Mouse (Mus musculus) limb, embryonic 14.5 days (tissue): ENCODE results near the gene Pde5a. TPM values are rescaled to one million over a fixed set of nuclear protein-coding genes. Genes with fewer than 3 reads are reported as not detected.

Experiments
- ATAC-seq: fragments of 200-750 bp; cut with Nextera tagmentation; 2 replicates; pipeline ENCODE4 v1.8.0; 2017; ENCODE audit warnings: low read depth, moderate number of reproducible peaks, moderate TSS enrichment; ENCODE audit not compliant: low FRiP score
- DNase-seq: peaks from one replicate; pipeline ENCODE4 v3.0.0-alpha.2; 2015; ENCODE audit warnings: low spot score
- H3K27ac ChIP-seq: fragments of 300-500 bp; sonication (generic); replicated peaks from 2 replicates; pipeline ENCODE4 v1.5.1; 2014; ENCODE audit warnings: low read depth, mild to moderate bottlenecking, low read length, moderate library complexity, mixed read lengths
- H3K27me3 ChIP-seq: fragments of 300-500 bp; sonication (generic); 2 replicates; pipeline ENCODE4 v1.6.1; 2014; ENCODE audit warnings: low read length, mixed read lengths; ENCODE audit not compliant: control insufficient read depth, insufficient read depth
- H3K36me3 ChIP-seq: fragments of 300-500 bp; sonication (generic); 2 replicates; pipeline ENCODE4 v1.6.1; 2014; ENCODE audit warnings: mild to moderate bottlenecking, low read length, moderate library complexity, mixed read lengths; ENCODE audit not compliant: control insufficient read depth, insufficient read depth
- H3K4me1 ChIP-seq: fragments of 300-500 bp; sonication (generic); 2 replicates; pipeline ENCODE4 v1.6.1; 2014; ENCODE audit warnings: antibody characterized with exemption, low read length, mixed read lengths; ENCODE audit not compliant: control insufficient read depth, insufficient read depth
- H3K4me2 ChIP-seq: fragments of 300-500 bp; sonication (generic); replicated peaks from 2 replicates; pipeline ENCODE4 v1.6.1; 2014; ENCODE audit warnings: low read depth, mild to moderate bottlenecking, low read length, moderate library complexity; ENCODE audit not compliant: severe bottlenecking
- H3K4me3 ChIP-seq: fragments of 300-500 bp; sonication (generic); replicated peaks from 2 replicates; pipeline ENCODE4 v1.5.1; 2014; ENCODE audit warnings: low read length
- H3K9ac ChIP-seq: fragments of 300-500 bp; sonication (generic); 2 replicates; pipeline ENCODE4 v1.6.1; 2014; ENCODE audit warnings: mild to moderate bottlenecking, low read depth, low read length, moderate library complexity; ENCODE audit not compliant: severe bottlenecking
- H3K9me3 ChIP-seq: fragments of 300-500 bp; sonication (generic); 2 replicates; pipeline ENCODE4 v1.6.1; 2016; ENCODE audit warnings: low read length; ENCODE audit not compliant: control insufficient read depth
- POLR2A ChIP-seq: fragments of 200-500 bp; IDR thresholded peaks from 2 replicates; pipeline ENCODE4 v1.8.0; 2012; ENCODE audit warnings: inconsistent platforms, mild to moderate bottlenecking, moderate library complexity, borderline replicate concordance; ENCODE audit not compliant: insufficient read depth, insufficient read length; ENCODE audit errors: extremely low read depth
- WGBS: fragments of 180-500 bp; shearing (Covaris S2); extraction: QIAGEN DNeasy Blood & Tissue Kit; methylation state at CpG from one replicate; pipeline ENCODE4 v1.1.7; 2014; 5-methylcytosine and 5-hydroxymethylcytosine counted together
- polyA plus RNA-seq, 2 experiments: library from polyadenylated mRNA; depleted of rRNA in 1 of 2; stranded (reverse) in 1 of 2; unstranded in 1 of 2; fragments of >200 nt; fragmentation: Nextera tagmentation in 1 of 2; extraction: Ambion mirVana in 1 of 2; gene quantifications; 2 replicates each; pipeline versions ENCODE4 v1.2.1 to v1.2.3; 2012 to 2014

Pde5a gene
- polyA plus RNA-seq, 2 experiments: 4.9 to 6.2 TPM

GRCm38 (mm10) chr3:122807313-122807712, 78.6 kb downstream of the Pde5a start:
- Histone ChIP-seq H3K27ac (no peak overlapping the region), H3K4me3 (no peak overlapping the region), H3K36me3 (peaks cover 6% of the 10 kb centered on the region; the same call in 1 of the 2 replicates), H3K4me1 (no peaks in the 10 kb centered on the region), H3K9me3 (no peaks in the 10 kb centered on the region), H3K27me3 (no peaks in the 10 kb centered on the region), H3K4me2 (no peak overlapping the region), H3K9ac (no peak overlapping the region)
- DNase-seq: no peak
- no peak for TF ChIP-seq POLR2A
- no peak for ATAC-seq
- WGBS: 74% methylated on average over 8 of the region's 8 CpGs

GRCm38 (mm10) chr3:122810090-122810863, 81.5 kb downstream of the Pde5a start:
- Histone ChIP-seq H3K9me3 (no peaks in the 10 kb centered on the region), H3K36me3 (peaks cover 3% of the 10 kb centered on the region; the same call in 1 of the 2 replicates), H3K27me3 (no peaks in the 10 kb centered on the region), H3K4me1 (no peaks in the 10 kb centered on the region), H3K27ac (no peak overlapping the region), H3K4me3 (no peak overlapping the region), H3K4me2 (no peak overlapping the region), H3K9ac (no peak overlapping the region)
- ATAC-seq (no peak), DNase-seq (no peak)
- WGBS: 92% methylated on average over 2 of the region's 2 CpGs
- TF ChIP-seq POLR2A: no peak

GRCm38 (mm10) chr3:122810986-122811385, 82.2 kb downstream of the Pde5a start:
- no peak overlapping the region for H3K4me2 ChIP-seq
- H3K4me1 ChIP-seq: no peaks in the 10 kb centered on the region
- no peak for TF ChIP-seq POLR2A
- H3K9me3 ChIP-seq: no peaks in the 10 kb centered on the region
- ATAC-seq: no peak
- H3K9ac ChIP-seq: no peak overlapping the region
- H3K27me3 ChIP-seq: no peaks in the 10 kb centered on the region
- 90% methylated on average over 5 of the region's 5 CpGs for WGBS
- DNase-seq: no peak
- H3K36me3 ChIP-seq: peaks cover 3% of the 10 kb centered on the region; the same call in 1 of the 2 replicates
- no peak overlapping the region for H3K4me3 ChIP-seq
- H3K27ac ChIP-seq: no peak overlapping the region

GRCm38 (mm10) chr3:122814531-122814930, 85.8 kb downstream of the Pde5a start:
- Histone ChIP-seq H3K4me1 (no peaks in the 10 kb centered on the region), H3K27ac (no peak overlapping the region), H3K4me2 (no peak overlapping the region), H3K9ac (no peak overlapping the region), H3K36me3 (no peaks in the 10 kb centered on the region), H3K9me3 (no peaks in the 10 kb centered on the region), H3K4me3 (no peak overlapping the region), H3K27me3 (no peaks in the 10 kb centered on the region)
- 63% methylated on average over 4 of the region's 4 CpGs for WGBS
- no peak for TF ChIP-seq POLR2A
- ATAC-seq (no peak), DNase-seq (no peak)

- ATAC-seq (no peak), DNase-seq (no peak)
- Histone ChIP-seq H3K9ac (no peak overlapping the region), H3K4me2 (no peak overlapping the region), H3K36me3 (no peaks in the 10 kb centered on the region), H3K27ac (no peak overlapping the region), H3K9me3 (no peaks in the 10 kb centered on the region), H3K27me3 (no peaks in the 10 kb centered on the region), H3K4me1 (peaks cover 8% of the 10 kb centered on the region), H3K4me3 (no peak overlapping the region)
- 85% methylated on average over 5 of the region's 5 CpGs for WGBS
- TF ChIP-seq POLR2A: no peak
These were observed 89.5 kb downstream of the Pde5a start for GRCm38 (mm10) chr3:122818282-122818681.
